Mouse (Mus musculus): ENCODE measurements around the gene Rhox7b. TPM values are rescaled to one million over a fixed set of nuclear protein-coding genes. Genes with fewer than 3 reads are reported as not detected.
A peak's percentile ranks its signal among the peaks of the same experiment; 100 is the strongest.
"Not testable (repeated sequence)": the region's sequence is repeated elsewhere in the genome, so short reads cannot be mapped to it uniquely, and the experiment has no call there.

Rhox7b gene
- not detected for total RNA-seq (2021)
- long read RNA-seq, experiment 1: 0 reads
- long read RNA-seq, experiment 2: 0 reads

- DNase-seq: not testable (repeated sequence)
Observed at GRCm38 (mm10) chrX:37897132-37897531, at the start of gene Rhox7b. Gene Rhox7b, minus strand, starts transcription at chrX:37897232.

- DNase-seq: no peak
Observed at GRCm38 (mm10) chrX:37916311-37916710, 19.3 kb upstream of the Rhox7b start.

GRCm38 (mm10) chrX:37908581-37908980 is 11.5 kb upstream of the Rhox7b start:
- peak; percentile 9 for DNase-seq

DNA sequence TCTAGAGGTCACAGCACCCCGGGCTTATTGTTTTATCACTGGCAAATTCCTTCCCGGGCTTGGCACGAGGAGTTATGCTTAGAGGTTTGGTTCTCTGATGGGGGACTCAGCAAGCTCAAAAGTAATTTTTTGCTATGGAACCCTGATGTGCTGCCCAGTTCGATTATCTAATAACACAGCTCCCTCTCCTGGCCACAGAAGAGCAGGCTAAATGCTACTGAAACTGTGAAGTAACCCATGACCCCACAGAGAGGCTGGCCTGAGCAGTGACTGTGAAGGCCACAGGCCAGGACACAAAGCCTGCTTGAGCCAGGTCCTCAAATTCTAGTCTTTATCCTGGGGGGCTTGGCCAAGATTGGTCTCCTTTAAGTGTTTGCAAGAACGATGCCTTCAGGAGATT is 6.7 kb upstream of the Rhox7b start:
- DNase-seq: peak; percentile 28

- DNase-seq: not testable (repeated sequence)
Observed at GRCm38 (mm10) chrX:37901670-37902069, 4.6 kb upstream of the Rhox7b start, which contains the start of gene Rhox9. Gene Rhox9, minus strand, starts transcription at chrX:37901770.

DNA sequence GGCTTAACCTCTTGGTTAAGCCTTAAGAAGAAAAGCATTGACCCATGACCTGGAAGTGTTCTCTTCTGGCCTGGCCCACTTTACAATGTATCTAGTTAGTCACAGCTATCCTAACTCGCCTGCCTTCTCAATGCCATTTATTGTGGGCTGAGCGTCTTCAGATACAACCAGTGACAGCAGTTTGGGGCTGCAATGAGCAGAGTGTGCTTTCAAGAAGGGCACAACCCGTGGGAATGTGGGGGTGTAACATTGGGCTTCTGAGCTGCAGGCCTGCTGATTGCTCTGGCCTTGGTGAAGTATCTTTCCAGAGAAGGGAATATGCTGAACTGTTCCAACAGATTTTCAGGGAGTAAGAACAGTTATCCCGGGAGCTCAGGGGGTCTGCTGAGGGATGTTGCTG is 18.2 kb downstream of the Rhox7b start, which contains the start of gene Rhox8:
Gene Rhox8, minus strand, starts transcription at position 101 of the 400 bp plus-strand sequence.
- DNase-seq: no peak

DNA sequence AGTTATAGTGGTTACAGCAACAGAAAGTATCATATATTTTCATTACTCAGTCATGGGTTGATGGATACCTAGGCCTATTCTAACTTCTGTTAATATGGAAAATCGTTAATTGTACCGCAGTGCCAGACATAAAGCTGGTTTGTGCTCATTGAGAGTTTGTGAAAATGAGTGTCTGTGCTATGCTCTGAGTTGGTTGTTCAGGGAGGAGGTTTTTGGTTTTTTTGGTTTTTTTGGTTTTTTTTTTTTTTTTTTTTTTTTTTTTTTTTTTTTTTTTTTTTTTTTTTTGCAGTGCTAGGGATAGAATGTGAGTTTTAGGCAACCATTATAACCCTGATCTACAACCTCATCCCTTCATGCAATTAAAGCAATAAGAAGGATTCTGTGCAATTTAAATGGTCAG is 25.4 kb downstream of the Rhox7b start:
- no peak for DNase-seq

Other genes with a start within 250 kb of the Rhox7b start
- gene Rhox4g, start 245.9 kb downstream of the Rhox7b start, total RNA-seq (2021): not detected
- gene Rhox3h, start 228.5 kb downstream of the Rhox7b start, total RNA-seq (2021): not detected
- gene Rhox2h, start 224.0 kb downstream of the Rhox7b start, total RNA-seq (2021): not detected
- gene Rhox5, start 92.4 kb downstream of the Rhox7b start, total RNA-seq (2021): not detected
- gene Rhox6, start 70.3 kb downstream of the Rhox7b start, total RNA-seq (2021): not detected
- not detected for gene Rhox7a, start 65.5 kb downstream of the Rhox7b start, total RNA-seq (2021)
- gene Rhox8, start 18.3 kb downstream of the Rhox7b start, total RNA-seq (2021): not detected
- gene Rhox9, start 4.5 kb upstream of the Rhox7b start, total RNA-seq (2021): not detected
- not detected for gene Btg1-ps1, start 121.6 kb upstream of the Rhox7b start, total RNA-seq (2021)
- not detected for gene Btg1-ps2, start 145.9 kb upstream of the Rhox7b start, total RNA-seq (2021)
- not detected for gene Rhox10, start 169.2 kb upstream of the Rhox7b start, total RNA-seq (2021)
- gene Rhox11, start 187.9 kb upstream of the Rhox7b start, total RNA-seq (2021): not detected
- not detected for gene Rhox12, start 213.7 kb upstream of the Rhox7b start, total RNA-seq (2021)
- gene Rhox13, start 224.0 kb upstream of the Rhox7b start, total RNA-seq (2021): not detected